Mouse (Mus musculus) kidney, postnatal 10 days (tissue): ENCODE measurements around the gene BC025446.
A peak's percentile ranks its signal among the peaks of the same experiment; 100 is the strongest.

Experiments
- DNase-seq: peaks from one replicate; pipeline ENCODE4 v3.0.0; 2021; ENCODE audit warnings: mixed read lengths

Gene BC025446

DNA sequence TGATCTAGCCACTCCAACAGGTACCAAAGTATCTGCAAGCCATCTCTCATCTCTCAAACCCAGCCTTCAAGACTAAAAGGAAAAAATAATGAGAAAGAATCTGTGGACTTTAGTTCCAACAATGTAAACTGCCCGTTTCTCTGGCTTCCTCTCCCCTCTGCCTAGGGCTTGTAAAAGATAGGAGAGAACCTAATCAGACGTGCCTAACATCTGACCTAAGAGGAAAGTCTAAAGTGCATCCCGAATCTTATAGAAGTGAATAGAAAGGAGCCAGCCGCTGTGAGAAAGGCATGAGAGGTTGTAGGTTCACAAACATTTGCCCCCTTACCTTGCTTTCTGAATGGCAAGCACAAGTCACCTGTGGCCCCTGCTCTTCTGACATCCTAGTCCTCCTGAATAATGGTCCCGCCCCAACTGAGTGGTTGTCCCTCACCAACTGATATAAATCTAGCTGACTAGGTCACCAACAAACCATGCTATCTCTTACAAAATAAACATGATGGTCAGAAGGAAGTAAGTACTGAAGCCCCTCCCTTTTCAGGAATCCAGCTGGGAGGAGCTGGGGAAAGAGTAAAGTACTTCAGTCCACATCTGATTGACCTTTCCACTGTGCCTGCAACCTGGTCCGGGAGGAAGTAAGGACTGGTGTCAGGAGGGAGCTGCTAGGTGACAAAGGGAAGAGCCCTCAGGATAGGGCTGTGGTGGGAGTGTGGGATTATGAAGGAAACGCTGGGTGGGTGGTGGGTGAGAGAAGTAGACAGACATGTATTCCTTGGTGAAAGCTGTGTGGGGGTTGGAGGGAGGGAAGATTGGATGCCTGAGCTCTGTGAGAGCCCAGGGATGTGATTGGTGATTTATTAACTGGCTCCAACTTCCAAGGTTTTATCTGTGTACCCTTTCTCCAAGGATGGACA, at the start of gene BC025446:
BC025446 (plus strand) TSS at position 599 of the 914 bp plus-strand sequence.
- peak; percentile 12 for DNase-seq

DNA sequence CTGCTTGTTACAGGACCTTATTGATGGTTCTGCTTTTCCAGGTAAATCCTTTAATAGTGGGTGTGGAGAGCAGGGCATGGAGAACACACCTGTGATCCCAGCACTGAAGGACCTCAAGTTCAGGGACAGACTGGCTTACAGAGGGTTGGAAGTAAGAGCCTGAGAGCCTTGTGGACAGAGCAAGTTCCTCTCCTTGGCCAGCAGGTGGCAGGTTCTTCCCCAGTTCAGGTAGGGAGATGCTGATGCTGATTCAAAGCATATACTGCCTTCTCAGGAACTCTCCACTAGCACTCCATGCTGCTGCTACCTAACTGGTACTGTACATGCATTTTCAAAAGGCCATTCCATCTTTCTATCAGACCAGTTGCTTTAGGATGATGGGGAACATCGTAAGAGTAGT, 40.7 kb upstream of the BC025446 start:
- DNase-seq = peak; percentile 51

DNA sequence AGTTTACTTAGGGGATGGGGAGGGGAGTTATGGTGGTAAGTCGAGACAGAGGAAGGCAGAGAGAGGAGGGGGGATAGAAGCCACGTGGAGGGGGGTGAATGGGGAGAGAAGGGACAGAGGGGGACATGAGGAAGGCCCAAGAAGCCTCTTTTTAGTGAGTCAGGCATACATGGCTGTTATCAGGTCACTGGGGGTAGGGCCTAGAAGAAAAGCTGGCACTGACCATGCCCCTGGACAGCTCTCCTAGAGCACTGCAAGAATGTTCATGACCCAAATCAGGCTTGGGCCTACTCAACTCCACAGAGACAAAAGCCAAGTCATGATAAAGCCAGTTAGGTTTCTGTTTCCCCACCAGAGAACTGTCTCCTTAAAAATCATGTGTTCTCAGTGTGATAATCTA, 29.9 kb upstream of the BC025446 start:
- DNase-seq = no peak

DNA sequence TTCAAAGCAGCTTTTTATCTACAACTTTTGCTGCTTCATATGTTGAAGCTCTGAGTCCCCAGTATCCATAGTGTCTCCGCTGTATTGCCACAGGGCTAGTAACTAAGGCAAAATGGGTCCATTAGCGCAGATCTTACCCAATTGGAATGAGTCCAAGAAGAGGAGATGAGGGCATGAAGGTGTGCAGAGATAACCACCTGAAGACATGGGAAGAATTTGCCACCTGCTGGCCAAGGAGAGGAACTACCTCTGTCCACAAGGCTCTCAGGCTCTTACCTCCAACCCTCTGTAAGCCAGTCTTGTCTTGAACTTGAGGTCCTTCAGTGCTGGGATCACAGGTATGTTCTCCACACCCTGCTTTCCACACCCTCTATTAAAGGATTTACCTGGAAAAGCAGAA, 27.1 kb upstream of the BC025446 start:
- DNase-seq = peak; percentile 7

DNA sequence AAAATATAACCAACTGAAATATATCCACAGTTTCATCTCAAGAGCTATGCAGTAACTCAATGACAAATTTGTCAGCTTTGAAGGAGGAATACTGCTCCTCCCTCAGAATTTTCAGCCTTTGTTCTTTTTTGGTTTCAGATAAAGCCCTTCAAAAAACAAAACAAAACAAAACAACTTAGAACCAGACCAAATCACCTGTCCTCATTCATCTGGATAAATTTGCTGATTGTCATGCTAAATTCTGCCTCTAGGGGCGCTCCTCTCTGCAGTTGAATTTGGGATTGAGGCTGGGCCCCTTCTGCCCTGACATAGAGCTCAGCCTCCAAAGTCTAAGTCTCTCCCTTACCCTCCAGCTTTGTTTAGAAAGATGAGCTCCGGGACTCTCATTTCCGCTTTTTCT, 25.6 kb upstream of the BC025446 start:
- DNase-seq = peak; percentile 25

DNA sequence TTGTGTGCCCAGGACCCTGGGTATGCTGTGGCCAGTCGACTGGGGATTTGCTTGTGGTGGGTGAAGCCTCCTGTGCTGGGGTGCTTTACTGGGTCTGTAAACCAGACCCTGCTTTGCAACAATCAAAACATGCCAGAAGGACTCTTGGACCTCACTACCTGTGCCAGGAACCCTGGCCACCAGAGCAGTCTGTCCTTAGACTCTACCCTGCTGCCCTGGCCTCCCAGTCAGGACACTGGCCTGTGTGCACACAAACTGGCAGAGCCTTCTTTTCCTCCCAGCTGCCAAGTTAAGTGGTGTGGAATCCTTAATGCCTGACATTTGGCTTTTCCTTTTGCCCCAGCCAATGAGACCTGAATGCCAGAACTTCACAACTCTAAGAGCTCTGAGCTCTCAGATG, 655 bp downstream of the BC025446 start:
- DNase-seq = peak; percentile 22

DNA sequence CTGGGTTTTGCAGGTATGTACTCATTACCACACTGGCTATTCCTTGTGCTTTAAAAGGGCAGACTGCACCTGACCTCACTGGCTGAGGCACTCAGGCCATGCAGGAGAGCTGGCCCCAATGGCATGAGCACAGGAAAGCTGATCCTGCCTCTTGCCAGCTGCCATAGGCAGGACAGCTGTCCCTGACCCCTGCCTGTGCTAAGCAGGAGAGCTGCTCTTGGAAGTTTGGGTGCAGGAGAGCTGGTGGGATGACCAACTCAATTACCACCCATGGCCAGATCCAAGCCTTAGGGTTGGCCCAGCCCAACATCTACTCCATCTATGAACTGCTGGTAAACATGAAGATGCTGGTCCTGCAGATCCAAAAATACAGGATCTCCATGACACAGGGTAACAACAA, 5.8 kb downstream of the BC025446 start:
- no peak for DNase-seq

DNA sequence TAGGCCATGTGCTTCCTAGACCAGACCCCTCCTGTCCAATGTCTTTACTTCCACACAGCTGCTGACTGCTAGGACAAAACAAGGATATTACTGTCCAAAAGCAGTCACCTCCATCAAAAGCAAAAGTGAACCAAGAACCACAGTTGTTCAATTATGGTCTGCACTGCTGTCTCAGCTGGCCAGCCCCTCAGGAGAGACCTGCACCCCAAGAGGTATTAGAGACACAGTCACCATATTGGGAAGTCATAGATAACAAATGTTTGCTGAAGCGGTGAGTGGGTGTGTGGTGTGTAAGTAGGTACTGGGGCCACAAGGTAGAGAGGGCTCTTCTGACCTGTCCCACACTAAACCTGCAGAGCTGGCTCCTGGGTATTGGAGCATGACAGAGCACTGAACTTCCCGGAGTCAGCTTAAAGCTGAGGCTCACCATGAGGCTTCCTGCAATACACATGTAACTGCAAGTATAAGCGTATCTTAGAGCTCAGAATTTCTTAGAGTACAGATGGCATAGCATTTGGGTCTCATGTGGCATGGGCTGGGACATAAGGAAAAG, 21.6 kb downstream of the BC025446 start:
- DNase-seq = peak; percentile 13

DNA sequence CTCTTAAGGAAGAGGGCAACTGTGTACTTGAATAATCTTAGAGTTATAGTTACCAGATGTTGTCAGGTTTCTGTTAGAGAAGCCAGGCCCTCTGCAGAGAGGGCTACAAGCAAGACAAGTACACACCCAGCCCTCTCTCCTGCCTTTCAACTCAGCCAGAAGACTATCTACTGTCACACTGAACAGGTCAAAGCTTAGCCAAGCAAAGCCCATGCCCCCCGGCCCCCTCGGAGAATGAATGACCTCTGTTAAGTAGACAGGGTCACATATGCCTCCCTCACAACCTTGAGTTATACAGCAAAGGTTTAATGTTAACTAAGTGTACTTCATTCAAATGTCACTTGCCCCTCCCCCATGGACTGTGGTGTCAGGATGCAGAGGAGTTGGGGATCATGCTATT, 24.4 kb downstream of the BC025446 start:
- peak; percentile 14 for DNase-seq

DNA sequence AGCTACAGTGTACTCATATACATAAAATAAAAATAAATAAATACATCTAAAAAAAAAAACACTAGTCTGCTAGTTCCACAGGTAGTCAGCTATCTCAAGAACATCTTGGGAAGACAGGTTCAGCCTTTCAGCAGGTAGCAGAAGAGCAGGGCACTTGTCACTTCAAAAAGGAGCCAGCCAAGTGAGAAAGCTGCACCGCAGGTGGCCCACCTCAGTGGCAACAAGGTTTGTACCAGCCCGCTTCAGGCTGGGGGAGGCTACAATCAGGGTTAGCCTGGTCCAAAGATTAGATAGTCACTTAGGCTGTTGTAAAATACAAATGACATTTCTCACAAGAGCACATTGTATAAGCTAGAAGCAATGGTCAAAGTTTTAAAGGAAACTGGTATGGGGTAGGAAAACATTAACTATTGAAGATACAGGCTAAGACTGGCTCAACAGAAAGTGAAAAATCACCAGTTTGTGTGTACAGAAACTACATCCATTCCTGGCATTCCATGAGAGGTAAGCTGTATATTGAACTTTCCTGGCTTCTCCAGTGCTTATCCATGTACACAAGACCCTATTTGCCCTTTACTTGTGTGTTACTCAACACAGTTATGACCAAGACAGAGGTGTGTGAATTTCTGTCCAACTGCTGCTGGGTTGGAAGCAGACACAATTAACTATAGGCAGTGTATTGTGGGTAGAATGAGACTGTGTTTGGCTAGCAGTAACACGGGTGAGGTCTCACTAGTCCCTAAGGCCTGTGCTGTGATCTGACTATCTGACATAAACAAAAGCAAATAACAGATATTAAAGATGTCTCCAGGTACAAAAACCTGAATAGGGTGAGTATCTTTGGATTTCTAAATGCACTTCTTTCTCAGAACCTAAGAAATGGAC, 26.8 kb downstream of the BC025446 start:
- no peak for DNase-seq

DNA sequence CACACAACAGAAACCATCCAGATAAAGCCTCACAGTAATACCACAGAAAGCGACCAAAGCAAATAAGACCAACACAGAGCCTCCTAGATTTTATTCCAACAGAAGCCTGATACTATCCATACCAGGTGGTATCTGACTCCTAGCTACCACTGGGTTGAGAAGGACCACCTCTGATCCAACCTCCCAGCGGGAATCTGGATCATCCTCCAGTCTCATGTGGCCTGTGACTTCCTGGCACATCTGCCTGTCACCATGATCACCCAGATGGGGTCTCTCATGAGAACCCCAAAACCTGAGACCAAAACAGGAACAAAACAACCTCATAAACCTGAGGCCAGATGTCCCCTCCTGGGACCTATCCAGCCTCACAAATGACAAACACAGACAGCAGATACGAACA, 38.5 kb downstream of the BC025446 start:
- no peak for DNase-seq

DNA sequence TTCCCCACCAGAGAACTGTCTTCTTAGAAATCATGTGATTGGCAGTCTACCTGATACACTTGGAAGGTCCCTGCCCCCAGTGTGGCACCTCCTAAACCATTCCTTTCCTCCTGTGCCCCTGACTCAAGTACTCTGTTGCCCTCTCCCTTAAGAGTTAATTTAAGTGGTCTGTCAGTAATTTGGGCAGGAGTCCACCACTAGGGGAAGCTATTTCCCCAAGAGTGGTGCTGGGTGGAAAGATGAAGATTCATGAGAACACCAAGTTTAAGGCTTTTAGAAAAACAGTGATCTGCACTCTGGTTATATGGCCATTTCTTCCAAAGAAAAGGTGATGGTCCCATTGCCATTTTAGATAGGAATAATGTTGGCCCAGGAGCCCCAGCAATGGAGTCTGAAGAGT, 49.7 kb downstream of the BC025446 start:
- no peak for DNase-seq

DNA sequence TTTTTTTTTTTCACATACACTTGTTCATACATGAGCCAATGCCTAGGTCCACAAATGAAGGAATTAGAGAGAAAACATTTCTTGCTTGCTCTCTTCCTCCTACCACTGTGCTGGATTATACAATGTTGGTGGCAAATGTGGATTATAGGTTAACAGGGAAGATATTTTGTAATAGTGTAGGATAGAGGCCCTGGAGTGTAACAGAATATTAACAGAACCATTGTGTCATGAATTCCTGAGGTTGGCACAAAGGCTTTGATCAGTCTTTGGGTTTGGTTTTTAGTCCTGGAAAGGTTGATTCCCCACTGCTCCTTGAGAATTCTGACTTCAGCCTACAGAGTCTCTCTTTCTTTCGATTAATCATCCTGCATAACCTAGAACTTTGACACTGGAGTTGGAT, 50.5 kb downstream of the BC025446 start:
- DNase-seq = no peak

DNA sequence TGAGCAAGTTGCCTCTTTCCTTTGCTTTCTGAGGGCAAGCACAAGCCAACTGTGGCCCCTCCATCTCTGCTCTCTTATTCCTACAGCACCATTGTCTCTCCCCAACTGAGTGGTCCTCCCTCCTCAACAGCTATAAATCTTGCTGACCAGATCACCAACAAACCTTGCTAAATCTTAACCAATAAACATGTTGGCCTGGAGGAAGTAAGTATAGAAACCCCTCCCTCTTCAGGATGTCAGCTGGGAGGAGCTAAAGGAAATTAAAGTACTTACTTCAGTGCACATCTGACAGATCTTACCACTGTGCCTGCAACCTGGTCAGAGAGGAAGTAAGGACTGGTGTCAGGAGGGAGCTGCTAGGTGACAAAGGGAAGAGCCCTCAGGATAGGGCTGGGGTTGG, 51.9 kb downstream of the BC025446 start, which contains the start of gene Ly6f:
Ly6f (plus strand) TSS at position 301 of the 400 bp plus-strand sequence.
- DNase-seq = no peak

DNA sequence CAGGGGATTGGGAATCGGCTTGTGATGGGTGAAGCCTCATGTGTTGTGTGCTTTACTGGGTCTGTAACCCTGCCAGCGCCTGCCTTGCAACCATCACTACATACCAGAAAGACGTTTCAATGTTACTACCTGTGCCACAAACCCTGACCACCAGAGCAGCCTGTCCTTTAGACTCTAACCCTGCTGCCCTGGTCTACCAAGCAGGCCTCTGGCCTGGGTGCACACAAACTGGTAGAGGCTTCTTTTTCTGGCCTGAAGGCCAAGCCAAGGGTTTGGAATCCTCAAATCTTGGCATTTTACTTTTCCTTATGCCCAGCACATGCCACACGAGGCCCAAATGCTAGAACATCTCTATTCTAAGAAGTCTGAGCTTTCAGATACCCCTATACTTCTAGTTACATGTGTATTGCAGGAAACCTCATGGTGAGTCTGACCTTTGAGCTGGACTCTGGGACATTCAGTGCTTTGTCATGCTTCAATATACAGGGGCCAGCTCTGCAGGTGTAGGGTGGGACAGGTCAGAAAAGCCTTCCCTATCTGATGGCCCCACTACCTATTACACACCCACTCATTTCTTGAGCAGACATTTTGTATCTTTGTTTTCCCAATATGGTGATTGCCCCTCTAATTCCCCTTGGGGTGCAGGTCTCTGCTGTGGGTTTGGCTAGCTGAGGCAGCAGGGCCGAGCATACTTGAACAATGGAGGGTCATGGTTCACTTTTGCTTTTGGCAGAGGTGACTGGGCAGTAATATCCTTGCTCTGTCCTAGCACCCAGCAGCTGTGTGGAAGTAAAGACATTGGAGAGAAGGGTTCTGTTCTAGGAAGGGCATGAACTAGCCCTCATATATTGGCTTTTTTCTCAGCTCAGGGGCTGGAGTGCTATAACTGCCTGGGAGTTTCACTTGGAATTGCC, 53.0 kb downstream of the BC025446 start:
- DNase-seq = no peak

DNA sequence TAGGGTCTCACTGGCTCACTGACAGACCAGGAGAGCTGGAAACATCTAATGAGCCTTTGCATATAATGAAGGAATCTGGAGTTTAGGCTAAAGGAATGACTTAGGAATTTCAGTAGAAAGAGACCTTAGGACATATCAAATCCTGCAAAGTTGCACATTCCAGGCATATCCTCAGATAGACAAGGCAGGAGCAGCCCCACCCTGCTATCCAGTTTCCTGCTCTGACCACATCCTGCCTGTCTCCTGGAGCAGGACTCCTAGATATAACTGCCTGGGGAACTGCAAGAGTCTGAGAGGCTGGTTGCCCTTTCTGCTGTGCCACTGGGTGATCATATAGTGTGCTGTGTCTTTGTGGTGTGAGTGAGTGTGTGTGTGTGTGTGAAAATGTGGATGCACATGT, 54.0 kb downstream of the BC025446 start:
- no peak for DNase-seq

DNA sequence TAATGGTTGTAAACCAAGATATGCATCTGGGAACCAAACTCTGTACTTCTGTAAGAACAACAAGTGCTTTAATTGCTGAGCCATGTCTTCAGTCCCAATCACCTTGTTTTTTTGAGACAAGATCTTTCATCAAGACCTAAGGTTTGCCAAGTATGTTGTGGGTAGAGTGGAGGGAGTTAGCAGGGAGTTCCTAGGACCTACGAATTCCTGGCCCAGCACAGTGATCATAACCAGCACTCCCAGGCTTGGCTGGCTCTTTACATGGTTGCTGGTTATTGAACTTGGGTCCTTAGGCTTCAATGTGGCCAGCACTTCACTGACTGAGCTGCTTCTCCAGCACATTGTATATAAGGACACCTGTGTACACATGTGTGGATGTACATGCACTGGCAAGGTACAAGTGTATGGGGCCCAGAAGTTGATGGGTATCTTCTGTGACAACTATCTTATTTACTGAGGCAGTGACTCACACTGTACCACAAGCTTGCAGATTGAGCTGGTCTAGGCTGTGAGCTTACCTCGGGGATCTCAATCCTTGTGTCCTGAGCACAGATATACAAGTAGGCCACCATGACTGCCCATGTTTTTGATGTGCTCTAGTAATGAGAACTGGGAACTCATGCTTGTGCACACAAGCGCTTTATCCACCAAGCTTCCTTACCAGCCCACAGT, 54.7 kb downstream of the BC025446 start:
- no peak for DNase-seq

DNA sequence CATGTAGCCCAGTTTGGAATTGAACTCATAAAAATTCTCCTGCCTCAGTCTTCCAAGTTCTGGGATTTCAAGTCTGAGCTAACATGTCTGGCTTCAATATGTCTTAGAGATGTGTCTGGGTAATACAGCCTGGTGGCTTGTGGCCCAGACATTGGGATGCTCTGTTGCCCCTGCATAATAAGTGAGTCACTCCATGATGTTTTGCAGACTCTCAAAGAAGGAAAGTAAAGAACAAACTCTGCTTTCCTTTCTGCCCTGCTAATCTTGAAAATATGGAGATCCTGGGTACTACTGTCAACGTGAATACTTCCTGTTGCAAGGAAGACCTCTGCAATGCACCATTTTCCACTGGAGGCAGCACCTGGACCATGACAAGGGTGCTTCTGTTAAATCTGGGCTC, 55.2 kb downstream of the BC025446 start:
- no peak for DNase-seq

DNA sequence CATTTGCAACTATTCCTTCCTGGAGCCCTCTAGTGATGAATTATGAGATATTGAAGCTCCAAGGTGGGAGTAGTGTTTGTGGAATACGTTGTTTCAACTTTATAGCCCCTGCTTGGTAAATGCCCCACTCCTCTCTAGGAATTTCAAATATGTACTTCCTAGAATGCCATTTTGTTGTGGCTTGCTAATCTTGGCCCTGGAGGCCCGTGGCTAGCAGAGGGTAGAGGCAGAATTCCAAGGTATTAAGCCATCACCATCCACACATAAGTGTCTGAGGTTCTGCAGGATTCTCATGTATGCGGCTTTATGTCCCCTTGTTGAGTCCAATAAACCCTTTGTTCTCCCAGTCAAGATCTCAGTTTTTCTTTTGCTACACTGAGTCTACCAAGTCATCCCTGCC, 55.7 kb downstream of the BC025446 start:
- no peak for DNase-seq
